In genomic region chr13:114759886-114760285, GRCm38 (mm10) we compare ENCODE assay signal across 12 mouse cellular contexts.
"Had no signal": no experiment of that assay in that cellular context is flagged by ENCODE, and none has a peak within 500 bp of the region (broad histone marks: within the 10 kb centered on the region; RNA-seq: fewer than 3 reads in every experiment).

No protein-coding gene starts in this region.

- DNase-seq: lung, adult 18-20 months; lung, embryonic 14.5 days; lung, postnatal 10 days; lung, postnatal 4 days; midbrain, embryonic 14.5 days; retina, postnatal 1 day; right cerebral cortex, adult 18-20 months; right cerebral cortex, postnatal 25 days; spleen, adult 18-20 months; thymus, adult 18-20 months; thymus, postnatal 14 days; thymus, postnatal 36 days had no signal
